Mouse (Mus musculus): ENCODE measurements around the gene Lrrfip1. TPM values are rescaled to one million over a fixed set of nuclear protein-coding genes. Genes with fewer than 3 reads are reported as not detected.
A peak's percentile ranks its signal among the peaks of the same experiment; 100 is the strongest.

Lrrfip1 gene
- polyA plus RNA-seq, 1 experiment from 2014 or later: 69.2 TPM

DNA sequence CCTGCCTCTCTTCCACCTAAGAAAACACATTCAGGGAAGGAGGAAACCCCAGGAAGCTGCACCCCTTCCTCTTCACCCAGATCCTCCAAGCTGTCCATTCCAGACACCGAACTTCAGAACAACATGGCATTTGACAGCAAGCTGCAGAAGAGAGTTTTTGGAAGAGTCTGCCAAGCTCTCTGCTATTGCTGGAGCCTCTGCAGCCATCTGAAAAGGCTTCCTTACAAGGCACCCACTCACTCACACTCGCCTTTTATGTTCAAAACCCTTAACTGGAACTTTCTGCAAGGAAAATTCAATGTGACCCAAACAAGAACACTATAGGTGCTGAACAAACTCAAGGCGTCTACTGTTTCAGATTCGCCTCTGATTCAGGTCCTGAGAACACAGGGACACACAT is 29.9 kb upstream of the Lrrfip1 start:
- no peaks in the 10 kb centered on the region for H3K36me3 ChIP-seq (ENCODE audit: control insufficient read depth, insufficient read depth, low read length)
- H3K27ac ChIP-seq (ENCODE audit: low read length): peak overlapping the region; percentile 93
- no peaks in the 10 kb centered on the region for H3K27me3 ChIP-seq (replicated peaks; ENCODE audit: control insufficient read depth, insufficient read depth, low read length)
- H3K4me1 ChIP-seq (ENCODE audit: control insufficient read depth, insufficient read depth, low read length): peaks cover 37% of the 10 kb centered on the region
- no peaks in the 10 kb centered on the region for H3K9me3 ChIP-seq (ENCODE audit: control insufficient read depth, low read length)
- peak overlapping the region; percentile 51 for H3K4me2 ChIP-seq (ENCODE audit: low read depth, low read length)
- H3K4me3 ChIP-seq (ENCODE audit: low read length): peak overlapping the region; percentile 56
- 63% methylated on average over 4 of the region's 4 CpGs for WGBS
- H3K9ac ChIP-seq (ENCODE audit: low read depth, low read length): peak overlapping the region; percentile 73
- ATAC-seq: no peak

DNA sequence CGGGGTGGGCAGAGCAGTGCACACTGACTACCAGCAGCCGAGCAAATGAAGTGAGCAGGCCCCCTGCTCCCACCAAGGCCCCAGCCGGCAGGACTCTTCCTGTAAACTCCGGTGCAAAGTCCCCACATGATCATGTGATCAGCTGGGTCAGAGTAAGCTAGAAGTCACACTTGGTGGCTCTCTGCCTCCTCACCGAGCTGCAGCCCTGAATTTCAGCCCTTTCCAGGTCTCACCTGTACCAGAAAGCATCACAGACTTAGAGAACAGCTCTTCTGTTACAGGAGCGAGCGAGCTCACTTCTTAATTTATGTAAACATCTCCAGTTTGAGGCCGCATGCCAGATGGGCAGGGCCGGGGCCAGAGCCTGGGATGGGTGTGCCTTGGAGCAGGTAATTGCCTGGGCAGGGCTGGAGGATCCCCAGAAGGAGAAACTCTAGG is 29.2 kb upstream of the Lrrfip1 start, which contains the start of gene Rab17:
Gene Rab17 (minus strand): TSS at position 315 of the 438 bp plus-strand sequence.
- peak within 1 kb of the TSS; percentile 51 for H3K4me2 ChIP-seq (ENCODE audit: low read depth, low read length)
- ATAC-seq: peak; percentile 85
- H3K4me1 ChIP-seq (ENCODE audit: control insufficient read depth, insufficient read depth, low read length): peaks cover 35% of the 10 kb centered on the region
- H3K27ac ChIP-seq (ENCODE audit: low read length): peak within 1 kb of the TSS; percentile 93
- no peaks in the 10 kb centered on the region for H3K36me3 ChIP-seq (ENCODE audit: control insufficient read depth, insufficient read depth, low read length)
- H3K9me3 ChIP-seq (ENCODE audit: control insufficient read depth, low read length): no peaks in the 10 kb centered on the region
- WGBS: 15% methylated on average over 9 of the region's 9 CpGs
- H3K9ac ChIP-seq (ENCODE audit: low read depth, low read length): peak within 1 kb of the TSS; percentile 73
- peak within 1 kb of the TSS; percentile 56 for H3K4me3 ChIP-seq (ENCODE audit: low read length)
- no peaks in the 10 kb centered on the region for H3K27me3 ChIP-seq (replicated peaks; ENCODE audit: control insufficient read depth, insufficient read depth, low read length)

DNA sequence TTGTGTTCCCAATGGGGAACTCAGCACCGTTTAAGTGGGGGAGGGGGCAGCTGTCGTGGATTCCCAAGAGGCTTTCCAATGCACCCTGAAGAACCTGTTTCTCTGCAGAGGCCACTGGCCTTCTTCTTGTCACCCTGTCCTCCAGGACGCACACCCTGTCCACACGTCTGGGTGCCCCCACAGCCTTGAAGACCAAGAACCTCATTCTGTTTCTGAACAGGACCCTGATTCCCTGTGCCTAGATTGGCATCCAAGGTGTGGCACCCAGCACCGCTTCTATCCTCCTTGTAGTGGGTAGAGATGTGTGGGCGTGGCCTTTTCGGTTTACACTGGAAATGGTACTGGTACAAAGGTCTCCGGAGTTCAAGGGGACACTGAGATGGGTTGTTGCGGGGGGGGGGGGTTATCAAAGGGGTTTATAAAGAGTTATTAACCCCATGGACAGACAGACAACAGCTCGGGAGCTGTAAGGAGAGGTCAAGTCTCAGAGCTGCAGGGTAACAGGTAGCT is 28.6 kb upstream of the Lrrfip1 start:
- H3K4me1 ChIP-seq (ENCODE audit: control insufficient read depth, insufficient read depth, low read length): peaks cover 35% of the 10 kb centered on the region
- H3K27me3 ChIP-seq (replicated peaks; ENCODE audit: control insufficient read depth, insufficient read depth, low read length): no peaks in the 10 kb centered on the region
- no peaks in the 10 kb centered on the region for H3K36me3 ChIP-seq (ENCODE audit: control insufficient read depth, insufficient read depth, low read length)
- H3K4me2 ChIP-seq (ENCODE audit: low read depth, low read length): peak overlapping the region; percentile 51
- H3K9me3 ChIP-seq (ENCODE audit: control insufficient read depth, low read length): no peaks in the 10 kb centered on the region
- peak; percentile 36 for ATAC-seq
- 58% methylated on average over 10 of the region's 10 CpGs for WGBS
- peak overlapping the region; percentile 56 for H3K4me3 ChIP-seq (ENCODE audit: low read length)
- H3K9ac ChIP-seq (ENCODE audit: low read depth, low read length): peak overlapping the region; percentile 73
- H3K27ac ChIP-seq (ENCODE audit: low read length): peak overlapping the region; percentile 93

DNA sequence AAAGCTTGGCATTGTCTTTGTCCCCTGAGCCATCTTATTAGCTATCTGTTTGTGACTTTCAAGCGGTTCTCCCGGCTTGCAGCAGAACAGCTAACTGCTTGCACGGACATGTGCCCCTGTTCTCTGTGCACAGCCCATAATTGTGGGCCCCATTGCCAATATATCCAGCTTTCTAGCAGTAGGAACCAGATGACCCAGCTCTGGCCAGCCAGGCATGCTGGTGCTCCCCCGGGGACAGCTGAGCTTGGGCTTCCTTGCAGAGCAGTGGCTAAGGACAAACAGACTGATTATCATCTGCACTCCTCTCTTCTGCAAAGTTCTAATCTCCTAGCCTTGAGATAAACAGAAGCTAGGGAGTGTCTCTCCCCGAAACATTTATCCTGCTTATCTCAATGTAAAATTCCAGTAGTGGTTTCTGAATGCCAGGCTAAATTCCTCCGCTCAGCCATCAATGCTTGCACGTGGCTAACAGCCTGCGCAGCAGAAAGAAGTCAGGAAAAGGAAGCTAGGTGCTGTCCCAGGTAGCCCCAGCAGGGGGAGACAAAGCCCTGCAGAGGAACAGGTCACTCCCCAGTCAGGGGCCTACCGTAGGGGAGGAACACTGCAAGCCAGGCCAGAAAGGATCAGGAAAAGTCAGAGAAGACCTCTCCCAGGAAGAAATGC is 25.5 kb upstream of the Lrrfip1 start:
- peak overlapping the region; percentile 42; the same call in 1 of the 2 replicates for H3K9ac ChIP-seq (ENCODE audit: low read depth, low read length)

DNA sequence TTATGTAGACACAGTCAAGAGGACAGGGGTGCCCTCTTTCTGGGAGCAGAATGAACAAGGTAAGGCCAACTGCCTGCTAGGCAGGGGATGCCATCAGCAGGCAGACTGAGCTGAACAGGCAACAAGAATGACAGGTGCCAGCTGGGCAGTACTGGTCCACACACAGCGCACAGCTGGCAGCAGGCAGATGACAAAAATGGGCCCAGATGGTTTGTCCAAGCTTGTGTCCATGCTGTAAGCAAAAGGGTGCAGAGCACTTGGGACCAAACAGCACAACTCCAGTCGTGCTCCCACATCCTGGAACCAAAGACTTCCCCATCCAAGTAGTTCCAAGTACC is 25.0 kb upstream of the Lrrfip1 start:
- ATAC-seq: peak; percentile 2; the same call in 1 of the 2 replicates
- no peak overlapping the region for H3K27ac ChIP-seq (ENCODE audit: low read length)
- no peaks in the 10 kb centered on the region for H3K36me3 ChIP-seq (ENCODE audit: control insufficient read depth, insufficient read depth, low read length)
- 71% methylated on average over 2 of the region's 2 CpGs for WGBS
- H3K4me3 ChIP-seq (ENCODE audit: low read length): no peak overlapping the region
- no peaks in the 10 kb centered on the region for H3K9me3 ChIP-seq (ENCODE audit: control insufficient read depth, low read length)
- H3K9ac ChIP-seq (ENCODE audit: low read depth, low read length): peak overlapping the region; percentile 42; the same call in 1 of the 2 replicates
- peaks cover 28% of the 10 kb centered on the region for H3K4me1 ChIP-seq (ENCODE audit: control insufficient read depth, insufficient read depth, low read length)
- H3K4me2 ChIP-seq (ENCODE audit: low read depth, low read length): no peak overlapping the region
- no peaks in the 10 kb centered on the region for H3K27me3 ChIP-seq (replicated peaks; ENCODE audit: control insufficient read depth, insufficient read depth, low read length)

More for the DNA sequence above, 25.5 kb upstream of the Lrrfip1 start:
- 20% methylated on average over 9 of the region's 9 CpGs for WGBS
- Histone ChIP-seq H3K4me1 (ENCODE audit: control insufficient read depth, insufficient read depth, low read length) (peaks cover 29% of the 10 kb centered on the region), H3K4me3 (ENCODE audit: low read length) (no peak overlapping the region), H3K4me2 (ENCODE audit: low read depth, low read length) (no peak overlapping the region), H3K36me3 (ENCODE audit: control insufficient read depth, insufficient read depth, low read length) (no peaks in the 10 kb centered on the region), H3K27me3 (replicated peaks; ENCODE audit: control insufficient read depth, insufficient read depth, low read length) (no peaks in the 10 kb centered on the region), H3K27ac (ENCODE audit: low read length) (no peak overlapping the region), H3K9me3 (ENCODE audit: control insufficient read depth, low read length) (no peaks in the 10 kb centered on the region)
- peak; percentile 45 for ATAC-seq

DNA sequence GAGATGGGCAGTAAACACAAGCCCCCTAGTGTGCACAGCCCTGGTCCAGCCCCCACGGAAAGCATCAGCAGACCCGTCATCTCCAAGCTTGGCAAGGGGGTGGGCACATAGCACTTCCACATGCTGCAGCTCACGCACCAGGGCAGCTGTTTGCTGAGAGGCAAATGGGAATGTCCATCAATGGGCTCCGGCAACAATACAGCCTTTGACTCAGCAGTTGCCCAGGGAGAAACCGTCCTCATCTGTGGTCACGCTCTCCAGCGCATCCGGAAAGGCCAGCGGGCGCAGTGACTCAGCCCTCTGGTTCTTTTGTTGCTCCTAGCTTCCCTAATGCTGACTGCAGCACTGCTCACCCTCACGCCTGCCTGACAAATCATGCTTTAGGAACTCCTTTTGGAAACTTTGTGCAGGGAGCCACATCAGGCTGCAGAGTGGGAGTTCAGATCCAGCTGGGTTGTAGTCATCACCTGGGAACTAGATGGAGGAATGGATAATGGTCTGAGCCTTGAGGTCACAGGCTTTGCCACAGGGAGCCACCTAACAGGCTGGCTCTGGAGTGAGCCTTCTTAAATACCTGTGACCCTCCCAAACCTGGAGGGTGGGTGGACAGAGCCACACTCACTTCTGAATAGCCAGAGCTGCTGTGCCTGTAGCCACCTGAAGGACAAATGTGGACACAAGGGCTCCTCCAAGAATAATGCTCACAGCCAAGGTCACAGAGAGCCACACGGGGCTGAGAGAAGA is 23.5 kb upstream of the Lrrfip1 start:
- WGBS: 39% methylated on average over 12 of the region's 12 CpGs
- peaks cover 19% of the 10 kb centered on the region for H3K4me1 ChIP-seq (ENCODE audit: control insufficient read depth, insufficient read depth, low read length)
- no peaks in the 10 kb centered on the region for H3K27me3 ChIP-seq (replicated peaks; ENCODE audit: control insufficient read depth, insufficient read depth, low read length)
- no peak overlapping the region for H3K4me2 ChIP-seq (ENCODE audit: low read depth, low read length)
- H3K36me3 ChIP-seq (ENCODE audit: control insufficient read depth, insufficient read depth, low read length): no peaks in the 10 kb centered on the region
- no peak for ATAC-seq
- no peak overlapping the region for H3K27ac ChIP-seq (ENCODE audit: low read length)
- H3K9ac ChIP-seq (ENCODE audit: low read depth, low read length): no peak overlapping the region
- H3K9me3 ChIP-seq (ENCODE audit: control insufficient read depth, low read length): no peaks in the 10 kb centered on the region
- no peak overlapping the region for H3K4me3 ChIP-seq (ENCODE audit: low read length)

DNA sequence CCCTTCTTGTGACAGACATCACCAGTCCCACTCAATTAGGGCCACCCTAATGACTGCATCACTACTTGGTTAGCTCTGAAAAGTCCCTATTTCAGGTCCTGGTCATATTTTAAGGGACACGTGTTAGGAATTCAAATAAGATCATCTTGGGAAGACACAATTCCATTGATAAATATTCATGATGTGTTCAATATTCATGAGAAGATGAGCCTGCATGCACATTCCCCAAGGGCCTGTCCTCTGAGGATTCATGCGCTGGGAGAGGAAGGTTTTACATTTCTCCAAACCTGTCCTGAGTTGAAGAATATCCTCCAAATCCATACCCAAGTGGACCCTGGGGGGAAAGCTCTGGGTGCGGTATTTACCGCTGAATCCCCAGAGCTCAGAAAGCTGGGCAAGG is 22.6 kb upstream of the Lrrfip1 start:
- Histone ChIP-seq H3K36me3 (ENCODE audit: control insufficient read depth, insufficient read depth, low read length) (no peaks in the 10 kb centered on the region), H3K9ac (ENCODE audit: low read depth, low read length) (no peak overlapping the region), H3K4me3 (ENCODE audit: low read length) (no peak overlapping the region), H3K4me1 (ENCODE audit: control insufficient read depth, insufficient read depth, low read length) (peaks cover 19% of the 10 kb centered on the region), H3K4me2 (ENCODE audit: low read depth, low read length) (no peak overlapping the region), H3K9me3 (ENCODE audit: control insufficient read depth, low read length) (no peaks in the 10 kb centered on the region), H3K27ac (ENCODE audit: low read length) (no peak overlapping the region), H3K27me3 (replicated peaks; ENCODE audit: control insufficient read depth, insufficient read depth, low read length) (no peaks in the 10 kb centered on the region)
- no peak for ATAC-seq
- 90% methylated on average over 4 of the region's 4 CpGs for WGBS

DNA sequence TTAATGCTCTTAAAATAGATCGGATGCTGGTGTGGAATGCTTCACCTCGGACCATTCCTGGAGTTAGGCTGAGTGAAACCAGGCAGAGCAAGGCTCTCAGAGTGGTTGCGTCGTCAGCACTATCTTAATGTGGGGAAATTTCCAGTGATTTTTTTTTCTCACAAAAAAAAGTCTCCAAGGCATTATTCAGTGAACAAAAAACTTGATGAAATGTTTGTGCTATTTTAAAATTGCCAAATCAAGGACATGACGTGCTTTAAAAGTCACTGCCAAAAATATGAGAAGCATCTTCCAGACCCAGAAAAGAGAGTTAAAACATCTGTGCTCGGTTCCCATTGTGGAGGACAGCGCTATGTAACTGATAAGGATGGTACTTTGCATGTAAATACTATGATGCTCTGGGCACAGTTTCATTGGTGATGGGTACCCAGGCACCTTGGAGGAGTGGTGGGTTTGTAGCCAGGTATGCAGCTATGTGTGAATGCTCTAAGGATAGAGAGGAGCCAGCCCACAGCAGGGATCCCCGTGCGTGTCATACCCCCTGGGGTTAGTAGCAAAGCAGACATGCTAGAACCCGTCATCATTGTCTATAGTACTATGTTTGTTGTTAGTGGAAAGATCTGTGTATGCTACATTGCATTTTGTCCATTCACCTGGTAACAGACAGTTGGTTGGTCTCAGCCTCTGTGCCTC is 17.8 kb upstream of the Lrrfip1 start:
- Histone ChIP-seq H3K4me1 (ENCODE audit: control insufficient read depth, insufficient read depth, low read length) (0 out of 2 replicates have a peak, but pooled peaks cover 4% of the 10 kb centered on the region), H3K36me3 (ENCODE audit: control insufficient read depth, insufficient read depth, low read length) (no peaks in the 10 kb centered on the region), H3K27ac (ENCODE audit: low read length) (0 out of 2 replicates have a peak overlapping the region, but pooled peaks have one; percentile 35), H3K27me3 (replicated peaks; ENCODE audit: control insufficient read depth, insufficient read depth, low read length) (no peaks in the 10 kb centered on the region), H3K9ac (ENCODE audit: low read depth, low read length) (no peak overlapping the region), H3K4me2 (ENCODE audit: low read depth, low read length) (no peak overlapping the region), H3K4me3 (ENCODE audit: low read length) (no peak overlapping the region), H3K9me3 (ENCODE audit: control insufficient read depth, low read length) (no peaks in the 10 kb centered on the region)
- WGBS: 57% methylated on average over 10 of the region's 10 CpGs
- ATAC-seq: peak; percentile 60; the same call in 1 of the 2 replicates

DNA sequence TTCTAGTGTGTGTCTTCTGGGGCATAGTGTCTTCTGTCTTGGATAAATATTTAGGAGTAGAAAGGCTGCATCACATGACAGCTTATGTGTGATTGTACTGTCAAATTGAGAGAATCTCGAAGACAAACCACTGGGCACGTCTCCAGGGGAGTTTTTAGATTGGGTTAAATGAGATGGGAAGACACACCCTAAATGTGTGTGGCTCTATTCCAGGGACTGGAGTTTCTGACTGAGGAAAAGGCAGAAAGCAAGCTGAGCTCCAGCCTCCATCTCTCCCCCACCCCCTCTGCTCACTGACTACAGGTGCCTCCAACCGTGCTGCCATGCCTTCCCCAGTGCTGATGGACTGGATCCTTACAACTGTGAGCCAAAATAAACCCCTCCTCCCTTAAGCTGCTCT is 17.2 kb upstream of the Lrrfip1 start:
- Histone ChIP-seq H3K4me2 (ENCODE audit: low read depth, low read length) (no peak overlapping the region), H3K4me1 (ENCODE audit: control insufficient read depth, insufficient read depth, low read length) (0 out of 2 replicates have a peak, but pooled peaks cover 4% of the 10 kb centered on the region), H3K9ac (ENCODE audit: low read depth, low read length) (no peak overlapping the region), H3K36me3 (ENCODE audit: control insufficient read depth, insufficient read depth, low read length) (no peaks in the 10 kb centered on the region), H3K27ac (ENCODE audit: low read length) (no peak overlapping the region), H3K27me3 (replicated peaks; ENCODE audit: control insufficient read depth, insufficient read depth, low read length) (no peaks in the 10 kb centered on the region), H3K9me3 (ENCODE audit: control insufficient read depth, low read length) (no peaks in the 10 kb centered on the region), H3K4me3 (ENCODE audit: low read length) (no peak overlapping the region)
- no peak for ATAC-seq
- WGBS: 70% methylated on average over 3 of the region's 3 CpGs
